Comparison of ENCODE assay signal across 8 mouse cellular contexts in the genomic region with DNA sequence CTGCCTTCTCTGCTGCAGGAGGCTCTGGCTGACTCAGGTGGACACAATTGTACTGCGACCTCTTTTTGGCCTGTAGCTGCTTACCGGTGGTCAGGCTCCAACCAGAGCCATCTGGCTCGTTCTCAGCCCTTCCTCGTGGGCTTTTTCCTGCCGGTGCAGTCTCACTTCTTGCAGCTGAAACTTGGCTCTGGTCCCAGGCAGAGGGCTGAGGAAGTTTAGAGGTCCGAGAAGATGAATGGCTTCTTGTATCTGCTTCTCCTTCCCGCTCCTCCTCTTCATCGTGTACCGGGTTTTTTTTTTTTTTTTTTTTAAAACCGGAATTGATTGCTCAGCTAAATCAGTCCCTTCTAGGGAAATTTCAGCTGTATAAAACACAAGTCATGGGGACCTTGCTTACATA. TPM values are rescaled to one million over a fixed set of nuclear protein-coding genes. Genes with fewer than 3 reads are reported as not detected.
DNase-seq lines count a peak whose midpoint lies in the region; ATAC-seq and TF ChIP-seq lines count a peak whose summit lies in the region.

No protein-coding gene starts in this region.

- H3K4me1 ChIP-seq in neural tube, embryonic 13.5 days (replicated peaks), result peaks cover 14% of the 10 kb centered on the region; the same call in 1 of the 2 replicates
- H3K4me1 ChIP-seq in kidney, embryonic 15.5 days, result peaks cover 38% of the 10 kb centered on the region
- H3K4me1 ChIP-seq in lung, postnatal 0 days (ENCODE audit: insufficient read depth, low read depth, low read length), result no peaks in the 10 kb centered on the region

- H3K4me2 ChIP-seq in neural tube, embryonic 13.5 days, result no peak overlapping the region
- 0 out of 2 replicates have a peak overlapping the region, but pooled peaks have one; percentile 8 for H3K4me2 ChIP-seq in kidney, embryonic 15.5 days
- no peak overlapping the region for H3K4me2 ChIP-seq in lung, postnatal 0 days (replicated peaks; ENCODE audit: low read depth, low read length)

- no peak for DNase-seq in neural tube, embryonic 10.5 days (ENCODE audit: extremely low spot score, low spot score)
- DNase-seq in adrenal gland, postnatal 36 days, result peak; percentile 80 to 89
- peak; percentile 71 to 78 for DNase-seq in heart, adult 9 months (ENCODE audit: low spot score in 2 of 2)
- DNase-seq in lung, postnatal 0 days (ENCODE audit: low spot score), result peak; percentile 69
- DNase-seq in testis, postnatal 10 days (ENCODE audit: low spot score), result peak; percentile 77
- DNase-seq in spleen, adult 12 weeks (ENCODE audit: low spot score), result no peak

- H3K9ac ChIP-seq in neural tube, embryonic 13.5 days, result no peak overlapping the region
- no peak overlapping the region for H3K9ac ChIP-seq in kidney, embryonic 15.5 days
- H3K9ac ChIP-seq in lung, postnatal 0 days (replicated peaks; ENCODE audit: low read depth), result no peak overlapping the region

- no peaks in the 10 kb centered on the region for H3K27me3 ChIP-seq in neural tube, embryonic 13.5 days
- no peaks in the 10 kb centered on the region for H3K27me3 ChIP-seq in kidney, embryonic 15.5 days
- H3K27me3 ChIP-seq in lung, postnatal 0 days (replicated peaks; ENCODE audit: insufficient read depth, low read length), result no peaks in the 10 kb centered on the region

- H3K4me3 ChIP-seq in neural tube, embryonic 13.5 days, result no peak overlapping the region
- no peak overlapping the region for H3K4me3 ChIP-seq in kidney, embryonic 15.5 days (replicated peaks)
- no peak overlapping the region for H3K4me3 ChIP-seq in lung, postnatal 0 days (ENCODE audit: low read depth, low read length)

- 32% methylated on average over 10 of the region's 10 CpGs for WGBS in neural tube, embryonic 13.5 days
- 34% methylated on average over 10 of the region's 10 CpGs for WGBS in kidney, embryonic 15.5 days
- 13% methylated on average over 10 of the region's 10 CpGs for WGBS in lung, postnatal 0 days

- ATAC-seq in neural tube, embryonic 13.5 days (ENCODE audit: low read depth), result no peak
- 0 out of 2 replicates have a peak, but pooled peaks have one; percentile 14 for ATAC-seq in kidney, embryonic 15.5 days (replicated peaks; ENCODE audit: low FRiP score)
- 0 out of 2 replicates have a peak, but pooled peaks have one; percentile 21 for ATAC-seq in lung, postnatal 0 days

- no peaks in the 10 kb centered on the region for H3K9me3 ChIP-seq in neural tube, embryonic 13.5 days
- no peaks in the 10 kb centered on the region for H3K9me3 ChIP-seq in kidney, embryonic 15.5 days (replicated peaks)
- no peaks in the 10 kb centered on the region for H3K9me3 ChIP-seq in lung, postnatal 0 days (ENCODE audit: low read length)

- H3K27ac ChIP-seq in neural tube, embryonic 13.5 days (replicated peaks), result peak overlapping the region; percentile 38; the same call in 1 of the 2 replicates
- H3K27ac ChIP-seq in kidney, embryonic 15.5 days, result 0 out of 2 replicates have a peak overlapping the region, but pooled peaks have one; percentile 23
- 0 out of 2 replicates have a peak overlapping the region, but pooled peaks have one; percentile 20 for H3K27ac ChIP-seq in lung, postnatal 0 days (ENCODE audit: low read length)

- peaks cover 33% of the 10 kb centered on the region for H3K36me3 ChIP-seq in neural tube, embryonic 13.5 days
- peaks cover 33% of the 10 kb centered on the region for H3K36me3 ChIP-seq in kidney, embryonic 15.5 days
- H3K36me3 ChIP-seq in lung, postnatal 0 days (ENCODE audit: insufficient read depth, low read length), result peaks cover 10% of the 10 kb centered on the region; the same call in 1 of the 2 replicates

- 0 out of 2 replicates have a peak, but pooled peaks have one; percentile 16 for TF ChIP-seq EP300 in lung, postnatal 0 days (IDR thresholded peaks at IDR 0.05)

- no peak for TF ChIP-seq CTCF in lung, postnatal 0 days (IDR thresholded peaks at IDR 0.05)

RNA-seq across cellular contexts. Expression of gene Mlxip, which starts 18.0 kb away (rescaled TPM):
- polyA plus RNA-seq in neural tube, embryonic 13.5 days (2015; fragmentation: Nextera tagmentation; extraction: Ambion mirVana), result 23.5 and 28.4 TPM in 2 replicates
- 10 to 100 TPM; 22.7 to 25.9 TPM for total RNA-seq in adrenal gland, postnatal 36 days (2021)
- 18.5 and 18.7 TPM in 2 replicates for polyA plus RNA-seq in kidney, embryonic 15.5 days (2015; fragmentation: Nextera tagmentation; extraction: Ambion mirVana)
- polyA plus RNA-seq in lung, postnatal 0 days (2015; fragmentation: Nextera tagmentation; extraction: Ambion mirVana), result 11.2 and 11.5 TPM in 2 replicates

RNA-seq across cellular contexts. Expression of gene Bcl7a, which starts 32.9 kb away (rescaled TPM):
- polyA plus RNA-seq in neural tube, embryonic 13.5 days (2015; fragmentation: Nextera tagmentation; extraction: Ambion mirVana), result 47.4 and 52.6 TPM in 2 replicates
- total RNA-seq in adrenal gland, postnatal 36 days (2021), result 10 to 100 TPM in 1 of 2 experiments, 1 to 10 TPM in 1; 7.0 to 10.1 TPM
- polyA plus RNA-seq in kidney, embryonic 15.5 days (2015; fragmentation: Nextera tagmentation; extraction: Ambion mirVana), result 41.7 and 42.5 TPM in 2 replicates
- polyA plus RNA-seq in lung, postnatal 0 days (2015; fragmentation: Nextera tagmentation; extraction: Ambion mirVana), result 7.7 and 7.9 TPM in 2 replicates

Comparison
In these comparisons a context has a peak if more than half of its experiments do, and no peak if none do; other contexts are left out.
1. DNase-seq: peak in adrenal gland, postnatal 36 days (2 of 2), heart, adult 9 months (2 of 2), lung, postnatal 0 days (single experiment) and testis, postnatal 10 days (single experiment); none in neural tube, embryonic 10.5 days (single experiment) and spleen, adult 12 weeks (single experiment).
2. Peak in every context shown above with its lines, with median percentiles within 50 percentile points of each other: H3K27ac ChIP-seq.